Mouse (Mus musculus) heart, postnatal 0 days (tissue): ENCODE data around the gene Tnpo2. TPM values are rescaled to one million over a fixed set of nuclear protein-coding genes. Genes with fewer than 3 reads are reported as not detected.

Experiments used
- ATAC-seq: fragments of 200-750 bp; cut with Nextera tagmentation; 2 replicates; pipeline ENCODE4 v1.8.0; 2017; ENCODE audit warnings: low read depth, moderate number of reproducible peaks, moderate library complexity; ENCODE audit not compliant: insufficient read depth
- DNase-seq: peaks from one replicate; pipeline ENCODE4 v3.0.0-alpha.2; 2016; ENCODE audit warnings: low spot score
- H3K27ac ChIP-seq: fragments of 300-500 bp; sonication (generic); 2 replicates; pipeline ENCODE4 v1.5.1; 2014; ENCODE audit warnings: low read depth, mild to moderate bottlenecking
- H3K27me3 ChIP-seq: fragments of 300-500 bp; sonication (generic); 2 replicates; pipeline ENCODE4 v1.6.1; 2014; ENCODE audit warnings: low read length, mixed read lengths; ENCODE audit not compliant: control insufficient read depth, insufficient read depth
- H3K36me3 ChIP-seq: fragments of 300-500 bp; sonication (generic); replicated peaks from 2 replicates; pipeline ENCODE4 v1.6.1; 2014; ENCODE audit warnings: low read length, mixed read lengths; ENCODE audit not compliant: control insufficient read depth, insufficient read depth
- H3K4me1 ChIP-seq: fragments of 300-500 bp; sonication (generic); 2 replicates; pipeline ENCODE4 v1.6.1; 2014; ENCODE audit warnings: antibody characterized with exemption; ENCODE audit not compliant: control insufficient read depth, insufficient read depth
- H3K4me2 ChIP-seq: fragments of 300-500 bp; sonication (generic); 2 replicates; pipeline ENCODE4 v1.6.1; 2014; ENCODE audit warnings: low read depth, mild to moderate bottlenecking, low read length, moderate library complexity
- H3K4me3 ChIP-seq: fragments of 300-500 bp; sonication (generic); 2 replicates; pipeline ENCODE4 v1.5.1; 2014; ENCODE audit warnings: low read depth, low read length
- H3K9ac ChIP-seq: fragments of 300-500 bp; sonication (generic); replicated peaks from 2 replicates; pipeline ENCODE4 v1.6.1; 2014; ENCODE audit warnings: low read depth, low read length, mixed read lengths
- H3K9me3 ChIP-seq: fragments of 300-500 bp; sonication (generic); replicated peaks from 2 replicates; pipeline ENCODE4 v1.6.1; 2016; ENCODE audit warnings: low read length; ENCODE audit not compliant: control insufficient read depth
- CTCF ChIP-seq: IDR thresholded peaks from 2 replicates; pipeline ENCODE4 v1.5.1; 2016; ENCODE audit warnings: antibody characterized with exemption, control low read depth, low read depth
- EP300 ChIP-seq: IDR thresholded peaks from 2 replicates; pipeline ENCODE4 v1.6.1; 2016; ENCODE audit warnings: antibody characterized with exemption, low read depth
- WGBS: fragments of 180-500 bp; shearing (Covaris S2); extraction: QIAGEN DNeasy Blood & Tissue Kit; methylation state at CpG from one replicate; pipeline ENCODE4 v1.1.7; 2014; 5-methylcytosine and 5-hydroxymethylcytosine counted together
- polyA plus RNA-seq: library from polyadenylated mRNA; unstranded; fragments of >200 nt; fragmentation: Nextera tagmentation; extraction: Ambion mirVana; gene quantifications from 2 replicates; pipeline ENCODE4 v1.2.1, GENCODE M21; 2015
- total RNA-seq: library from RNA; depleted of rRNA; stranded (reverse); fragments of >200 nt; gene quantifications from 2 replicates; pipeline ENCODE4 v1.2.3, GENCODE M21; 2014; ENCODE audit warnings: low replicate concordance

Gene Tnpo2
- total and polyA plus RNA-seq, 2 experiments from 2014 or later = 13.0 to 34.8 TPM

- ATAC-seq (peak; percentile 85), DNase-seq (peak; percentile 98)
- H3K36me3 ChIP-seq = peaks cover 41% of the 10 kb centered on the region
- WGBS = under 1% methylated on average over 74 of the region's 75 CpGs
- peak within 1 kb of the TSS; percentile 97 for H3K4me3 ChIP-seq
- peak within 1 kb of the TSS; percentile 98 for H3K9ac ChIP-seq
- H3K27ac ChIP-seq = peak within 1 kb of the TSS; percentile 82
- no peaks in the 10 kb centered on the region for H3K9me3 ChIP-seq
- H3K4me1 ChIP-seq = peaks cover 31% of the 10 kb centered on the region
- no peaks in the 10 kb centered on the region for H3K27me3 ChIP-seq
- H3K4me2 ChIP-seq = peak within 1 kb of the TSS; percentile 91
- no peak for TF ChIP-seq CTCF
- peak; percentile 46; the same call in 1 of the 2 replicates for TF ChIP-seq EP300
These were observed 9.8 kb upstream of the Tnpo2 start, which contains the start of gene Trir for GRCm38 (mm10) chr8:85026670-85027515. Gene Trir, plus strand, starts transcription at chr8:85026823.

- Histone ChIP-seq H3K36me3 (peaks cover 41% of the 10 kb centered on the region), H3K9ac (peak overlapping the region; percentile 98), H3K4me2 (peak overlapping the region; percentile 91), H3K4me3 (peak overlapping the region; percentile 97), H3K27ac (peak overlapping the region; percentile 82), H3K4me1 (peaks cover 31% of the 10 kb centered on the region), H3K9me3 (no peaks in the 10 kb centered on the region), H3K27me3 (no peaks in the 10 kb centered on the region)
- TF ChIP-seq EP300 (no peak), CTCF (no peak)
- peak; percentile 15 for DNase-seq
- 1% methylated on average over 13 of the region's 13 CpGs for WGBS
- no peak for ATAC-seq
These were observed 9.2 kb upstream of the Tnpo2 start for GRCm38 (mm10) chr8:85027516-85027855.

- no peak overlapping the region for H3K27ac ChIP-seq
- H3K36me3 ChIP-seq = peaks cover 43% of the 10 kb centered on the region
- TF ChIP-seq EP300 (no peak), CTCF (no peak)
- DNase-seq (no peak), ATAC-seq (no peak)
- H3K27me3 ChIP-seq = no peaks in the 10 kb centered on the region
- peak overlapping the region; percentile 97 for H3K4me3 ChIP-seq
- no peaks in the 10 kb centered on the region for H3K9me3 ChIP-seq
- peaks cover 31% of the 10 kb centered on the region for H3K4me1 ChIP-seq
- H3K4me2 ChIP-seq = peak overlapping the region; percentile 91
- H3K9ac ChIP-seq = peak overlapping the region; percentile 98
- 12% methylated on average over 2 of the region's 2 CpGs for WGBS
These were observed 8.8 kb upstream of the Tnpo2 start for GRCm38 (mm10) chr8:85027922-85028321.

- Histone ChIP-seq H3K4me3 (no peak overlapping the region), H3K27me3 (no peaks in the 10 kb centered on the region), H3K4me2 (no peak overlapping the region), H3K9me3 (no peaks in the 10 kb centered on the region), H3K27ac (no peak overlapping the region), H3K9ac (no peak overlapping the region), H3K36me3 (peaks cover 32% of the 10 kb centered on the region), H3K4me1 (peaks cover 28% of the 10 kb centered on the region)
- ATAC-seq = no peak
- no peak for DNase-seq
- WGBS = 87% methylated on average over 14 of the region's 14 CpGs
- TF ChIP-seq EP300 (no peak), CTCF (no peak)
These were observed 7.4 kb upstream of the Tnpo2 start for GRCm38 (mm10) chr8:85029271-85029670.

GRCm38 (mm10) chr8:85032622-85033311, 3.9 kb upstream of the Tnpo2 start:
- ATAC-seq = no peak
- H3K27me3 ChIP-seq = no peaks in the 10 kb centered on the region
- DNase-seq = no peak
- TF ChIP-seq CTCF (no peak), EP300 (no peak)
- WGBS = 80% methylated on average over 4 of the region's 4 CpGs
- H3K36me3 ChIP-seq = peaks cover 32% of the 10 kb centered on the region
- H3K27ac ChIP-seq = no peak overlapping the region
- no peak overlapping the region for H3K9ac ChIP-seq
- peaks cover 18% of the 10 kb centered on the region for H3K4me1 ChIP-seq
- no peak overlapping the region for H3K4me2 ChIP-seq
- no peak overlapping the region for H3K4me3 ChIP-seq
- H3K9me3 ChIP-seq = no peaks in the 10 kb centered on the region
